Mouse (Mus musculus): ENCODE data around the gene Wbp2nl.

- TF ChIP-seq CTCF (IDR thresholded peaks at IDR 0.05; ENCODE audit: low read depth, low read length) (no peak), TAL1 (conservative IDR thresholded peaks at IDR 0.05; ENCODE audit: low read depth, low read length) (no peak), GATA1 (IDR thresholded peaks at IDR 0.05; ENCODE audit: borderline replicate concordance, low read length) (no peak)
These were observed 43.8 kb downstream of the Wbp2nl start for GRCm38 (mm10) chr15:82342543-82342935.

Measured in G1E (cell line).